Mouse (Mus musculus) adrenal gland, adult 2 months (tissue): ENCODE measurements around the gene Rabggta. TPM values are rescaled to one million over a fixed set of nuclear protein-coding genes. Genes with fewer than 3 reads are reported as not detected.

Experiments used
- DNase-seq: peaks from one replicate; pipeline ENCODE4 v3.0.0; 2021
- polyA plus RNA-seq: library from polyadenylated mRNA; depleted of rRNA; stranded (reverse); fragments of >200 nt; gene quantifications from 2 replicates; pipeline ENCODE4 v1.2.3, GENCODE M21; 2012
- total RNA-seq, 2 experiments: library from RNA; stranded (reverse); gene quantifications; 2 replicates each; pipeline ENCODE4 v1.2.3; 2021

Gene Rabggta
- total and polyA plus RNA-seq, 3 experiments = 20.2 to 44.7 (median 20.4) TPM

DNA sequence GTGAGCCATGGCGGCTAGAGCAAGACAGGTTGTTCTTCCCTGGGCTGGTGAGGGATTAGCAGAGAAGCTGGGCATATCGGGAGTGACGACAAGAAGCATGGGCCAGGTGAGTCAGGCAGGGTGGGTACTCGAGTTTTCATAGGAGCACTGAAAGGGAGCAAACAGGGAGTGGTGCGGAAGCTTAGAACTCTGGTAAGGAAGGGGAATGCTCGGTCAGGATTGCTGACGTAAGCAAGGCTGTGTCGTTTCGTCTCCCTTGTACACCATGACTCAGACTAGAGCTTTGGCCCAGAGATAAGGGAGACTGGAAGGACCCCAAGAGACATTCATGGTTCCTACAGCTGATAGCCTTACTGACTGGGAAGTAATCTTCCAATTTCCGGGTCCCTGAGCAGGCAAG lies 11.8 kb upstream of the Rabggta start:
- DNase-seq = no peak

DNA sequence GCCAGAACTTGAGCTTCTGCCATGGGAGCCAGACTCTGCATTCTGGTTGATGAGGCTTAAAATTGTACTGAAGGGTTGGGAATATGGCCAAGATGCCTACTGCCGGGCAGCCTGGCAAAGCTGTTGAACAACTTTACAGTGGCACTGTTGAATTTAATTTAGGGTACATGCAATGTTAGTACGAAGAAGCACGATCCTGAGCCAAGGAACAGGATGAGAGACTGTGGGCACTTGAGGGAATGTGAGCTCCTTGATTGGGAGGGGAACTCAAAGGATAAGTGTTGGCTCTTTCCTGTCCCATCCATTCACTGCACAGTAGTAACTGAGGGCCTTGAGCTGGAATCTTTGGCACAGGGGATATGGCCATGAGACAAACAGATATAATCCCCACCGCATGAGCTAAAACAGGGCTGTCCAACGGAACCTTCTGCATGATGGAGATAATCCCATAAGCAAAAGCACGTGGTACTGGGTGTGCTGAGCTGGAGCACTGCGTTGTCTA lies 8.5 kb upstream of the Rabggta start:
- no peak for DNase-seq

DNA sequence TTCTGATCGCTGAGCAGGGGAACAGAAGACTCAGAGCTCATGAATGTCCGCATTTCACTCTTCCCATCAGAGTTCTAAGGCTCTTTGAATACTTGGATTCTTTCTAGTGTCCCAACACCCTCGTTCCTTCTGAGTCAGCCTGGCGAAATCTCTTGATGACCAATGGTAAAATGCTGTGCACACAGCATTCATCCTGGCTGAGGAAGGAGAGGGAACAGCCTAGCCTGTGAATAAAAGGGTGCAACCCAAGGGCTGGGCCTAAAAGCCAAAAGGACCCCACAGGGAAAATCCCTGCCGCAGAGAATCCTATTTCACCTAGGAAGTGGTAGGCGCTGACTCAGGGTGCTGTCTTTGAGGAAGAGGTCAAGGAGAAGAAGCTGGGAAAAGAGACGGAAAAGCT lies 8.1 kb upstream of the Rabggta start:
- DNase-seq = no peak

DNA sequence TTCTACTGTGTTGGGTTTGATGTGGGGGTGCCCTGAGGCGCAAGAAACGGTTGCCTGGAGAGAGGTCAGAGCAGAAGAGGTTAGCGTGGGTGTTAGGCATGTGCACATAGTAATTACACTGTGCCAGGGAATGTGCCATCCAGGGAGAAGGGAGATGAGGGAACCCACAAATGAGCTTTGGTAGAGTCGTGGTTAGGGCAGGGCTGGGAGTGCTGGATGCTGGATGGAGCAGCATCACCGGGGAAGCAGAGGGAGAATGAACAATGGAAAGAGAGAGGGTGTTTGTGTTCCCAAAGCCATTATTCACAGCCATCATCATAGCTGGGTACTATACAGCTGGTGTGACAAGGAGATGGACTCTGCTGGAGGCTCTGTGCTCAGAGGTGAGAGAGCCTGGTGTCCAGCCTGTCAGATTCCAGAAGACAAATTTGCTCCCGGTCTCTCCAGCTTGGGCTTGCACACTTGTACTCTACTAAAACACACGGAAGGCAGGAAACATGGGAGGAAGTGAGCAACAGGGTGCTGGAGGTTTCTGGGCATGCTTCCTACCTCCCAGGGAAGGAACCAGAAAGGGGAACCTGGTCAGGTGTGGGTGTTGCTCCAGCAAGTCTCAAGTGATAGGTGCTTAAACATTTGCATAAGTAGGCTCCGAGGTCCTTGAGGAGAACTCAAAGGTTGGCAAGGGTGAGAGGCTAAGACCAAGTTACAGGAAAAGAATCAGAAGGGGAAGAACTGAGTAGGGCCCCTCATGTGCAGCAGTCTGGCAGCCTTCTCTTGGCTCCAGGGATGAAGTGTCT lies 6.0 kb upstream of the Rabggta start:
- no peak for DNase-seq

DNA sequence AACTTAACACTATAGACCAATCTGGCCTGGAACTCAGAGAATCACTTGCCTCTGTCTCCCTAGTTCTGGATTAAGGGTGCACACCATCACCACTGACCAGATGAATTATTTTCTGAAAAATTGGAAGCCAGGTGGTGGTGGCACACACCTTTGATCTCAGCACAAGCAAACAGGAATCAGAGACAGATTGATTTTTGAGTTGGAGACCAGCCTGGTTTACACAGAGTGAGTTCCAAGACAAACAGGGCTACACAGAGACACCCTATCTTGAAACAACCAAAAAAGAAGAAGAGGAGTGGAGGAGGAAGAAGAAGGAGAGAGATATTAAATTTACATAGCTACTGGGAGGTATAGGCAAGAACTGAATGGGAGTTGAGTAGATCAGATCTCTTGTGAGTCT lies 4.2 kb upstream of the Rabggta start:
- DNase-seq = no peak

DNA sequence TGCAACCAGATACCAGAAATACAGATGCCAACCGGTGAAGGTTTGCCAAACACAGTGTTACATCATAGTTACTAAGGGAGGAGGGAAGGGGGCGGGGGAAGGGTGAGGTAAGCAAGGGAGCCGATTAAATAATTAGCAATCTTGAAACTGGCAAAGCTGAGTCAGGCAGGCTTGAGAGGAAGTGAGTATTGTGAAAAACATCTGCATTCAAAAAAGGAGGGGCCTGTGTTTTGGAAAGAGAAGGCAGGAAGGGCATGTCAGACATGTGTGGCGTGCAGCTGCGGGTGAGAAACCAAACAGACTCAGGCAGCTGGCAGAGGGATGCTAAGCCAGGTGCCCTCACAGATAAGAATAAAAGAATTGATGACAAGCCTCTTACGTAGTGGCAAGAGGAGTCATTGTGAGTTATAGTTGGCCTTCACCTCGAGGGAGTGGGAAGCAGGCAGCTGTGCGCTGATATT lies 2.4 kb upstream of the Rabggta start:
- DNase-seq = peak; percentile 83

DNA sequence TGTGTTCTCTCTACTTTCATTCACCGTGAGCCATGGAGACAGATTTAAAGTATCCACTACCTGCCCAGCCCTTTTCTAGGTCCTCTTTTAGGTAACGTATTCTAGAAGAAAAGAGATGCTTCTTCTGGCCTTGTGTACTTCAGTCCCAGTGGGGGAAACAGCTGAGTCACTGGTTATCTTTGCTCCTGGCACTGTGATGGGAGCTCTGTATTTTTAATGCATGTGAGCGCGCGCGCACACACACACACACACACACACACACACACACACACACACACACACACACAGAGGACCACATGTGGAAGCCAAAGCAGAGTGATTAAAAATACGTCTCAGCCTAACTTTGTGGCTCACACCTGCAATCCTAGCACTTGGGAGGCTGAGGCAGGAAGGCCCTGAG lies 1.4 kb upstream of the Rabggta start:
- DNase-seq = no peak

DNA sequence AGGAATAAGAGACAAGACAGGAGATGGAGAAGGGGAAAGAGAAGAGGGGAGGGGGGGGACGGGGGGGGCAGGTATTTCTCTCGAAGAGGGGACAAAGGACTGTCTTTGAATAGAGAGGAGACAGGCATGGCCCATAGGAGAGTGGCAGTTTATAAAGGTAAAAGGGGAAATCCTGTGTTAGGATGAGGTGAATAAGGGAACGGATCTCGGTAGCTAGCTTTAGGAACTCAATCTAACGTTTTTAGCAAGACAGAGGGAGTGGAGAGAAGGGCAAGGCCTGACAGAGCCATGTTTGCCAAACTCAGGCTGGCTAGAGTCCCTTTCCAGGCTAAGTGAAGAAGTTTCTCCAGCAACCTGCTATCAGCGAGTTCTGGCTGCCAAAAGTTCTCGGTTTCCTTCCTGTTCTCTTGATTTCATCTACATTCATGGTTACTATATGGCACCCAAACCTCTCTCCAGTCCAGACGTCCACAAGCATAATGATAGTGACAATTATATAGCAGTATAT lies 429 bp upstream of the Rabggta start:
- DNase-seq = no peak

DNA sequence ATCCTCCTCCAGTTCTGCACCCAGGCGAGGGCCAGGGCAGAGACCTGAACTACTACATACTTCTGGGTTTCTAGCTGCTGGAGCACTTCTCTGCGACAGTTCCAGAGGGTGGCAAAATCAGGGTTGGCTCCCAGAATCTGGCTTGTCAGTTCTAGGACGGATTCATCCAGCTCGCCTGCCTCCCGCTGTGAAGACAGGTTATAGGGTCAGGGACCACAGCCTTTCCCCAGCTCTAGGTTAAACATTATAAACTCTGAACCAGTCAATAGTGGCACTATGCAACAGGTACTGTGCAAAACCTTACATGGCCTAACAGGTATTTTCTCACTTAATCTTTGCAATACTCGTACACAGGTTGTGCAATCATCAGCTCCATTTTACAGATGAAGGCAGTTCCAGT lies 987 bp downstream of the Rabggta start:
- DNase-seq = no peak

DNA sequence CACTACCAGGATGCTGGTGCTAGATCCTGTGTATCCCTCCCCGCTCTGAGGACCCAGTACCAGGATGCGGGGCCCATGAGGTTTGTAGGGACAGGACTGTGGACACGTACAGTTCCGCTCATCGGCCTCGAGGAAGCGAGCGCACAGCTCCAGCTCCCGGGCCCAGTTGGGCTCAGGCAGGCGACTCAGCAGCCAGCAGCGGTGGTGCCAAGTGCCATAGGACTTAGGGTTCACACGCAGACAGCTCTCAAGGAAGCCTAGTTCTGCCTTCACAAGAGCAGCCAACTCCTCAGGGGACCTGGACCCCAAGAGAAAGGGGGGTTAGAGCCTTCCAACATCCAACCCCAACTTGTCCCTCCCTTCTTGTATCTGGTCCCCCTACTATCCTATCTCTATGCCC lies 1.4 kb downstream of the Rabggta start:
- DNase-seq = no peak

DNA sequence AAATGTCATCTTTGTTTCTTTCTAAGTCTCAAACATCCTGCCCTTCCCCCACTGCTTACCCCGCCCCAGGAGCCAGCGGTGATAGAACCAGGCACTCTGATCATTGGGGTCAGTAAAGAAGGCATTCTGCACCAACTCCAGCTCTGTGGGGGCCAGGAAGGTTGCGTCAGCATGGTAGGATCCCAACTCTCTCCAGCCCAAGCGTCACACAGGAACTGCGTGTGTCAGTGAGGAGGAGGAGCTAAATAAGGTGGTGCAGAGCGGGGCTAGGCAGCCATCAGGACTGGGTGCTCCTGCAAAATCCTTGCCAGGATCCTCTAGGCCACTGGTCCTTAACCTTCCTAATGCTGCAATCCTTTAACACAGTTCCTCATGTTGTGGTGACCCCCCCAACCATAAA lies 2.3 kb downstream of the Rabggta start:
- no peak for DNase-seq

DNA sequence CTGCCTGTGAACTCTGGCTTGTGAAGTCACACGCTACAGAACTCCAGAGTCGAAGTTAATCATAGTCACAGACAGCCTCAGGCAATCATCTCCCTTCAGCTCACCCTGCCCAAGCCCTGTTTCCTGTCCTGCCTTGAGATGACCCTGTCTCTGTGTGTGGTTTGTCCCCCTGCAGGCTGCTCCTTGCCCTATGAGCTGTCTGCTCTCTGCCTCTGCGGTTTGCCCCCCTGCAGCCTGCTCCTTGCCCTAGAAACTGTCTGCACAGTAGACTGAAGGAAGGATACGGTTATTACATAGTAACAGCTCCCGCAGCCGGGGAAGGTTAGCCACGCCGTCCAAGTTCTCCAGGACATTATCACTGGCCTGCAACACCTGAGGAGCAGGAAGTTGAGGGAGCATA lies 5.2 kb downstream of the Rabggta start:
- DNase-seq = no peak

DNA sequence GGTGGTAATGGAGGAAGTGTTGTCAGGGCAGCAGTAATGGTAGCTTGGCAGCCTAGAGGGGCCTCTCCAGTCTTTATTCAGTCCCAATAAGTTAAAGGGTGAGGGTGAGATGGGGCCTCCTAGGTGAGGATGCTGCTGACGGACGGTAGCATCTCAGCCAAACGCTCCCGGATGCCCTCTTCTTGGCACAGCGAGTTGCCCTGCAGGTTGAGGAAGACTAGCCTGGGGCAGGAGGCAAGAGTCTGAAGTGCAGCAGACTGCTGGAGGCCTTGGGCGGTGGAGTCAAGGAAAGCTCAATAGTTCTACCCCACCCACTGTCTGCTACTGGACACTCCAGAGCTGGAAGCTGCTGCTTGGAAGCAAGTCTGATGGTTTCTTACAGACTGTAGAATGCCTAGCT lies 5.8 kb downstream of the Rabggta start:
- DNase-seq = no peak

DNA sequence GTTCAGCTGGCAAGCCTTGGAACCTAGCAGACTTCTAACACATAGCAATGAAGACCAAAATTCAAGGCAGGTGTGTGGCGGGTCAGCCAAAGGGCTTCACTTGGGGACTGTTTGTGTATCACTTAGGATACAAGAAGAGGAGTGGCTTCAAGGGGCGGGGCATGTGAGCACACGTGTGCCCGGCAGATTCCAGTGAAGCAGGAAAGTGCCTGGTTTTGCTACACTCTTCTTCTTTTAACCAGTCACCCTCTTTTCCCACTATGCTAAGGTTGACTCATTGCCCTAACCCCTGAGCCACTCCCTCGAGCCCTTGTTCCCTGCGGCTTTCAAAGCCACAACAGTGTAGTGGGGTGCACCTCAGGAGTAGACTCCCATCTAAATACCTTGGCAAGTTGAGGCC lies 7.2 kb downstream of the Rabggta start:
- no peak for DNase-seq

DNA sequence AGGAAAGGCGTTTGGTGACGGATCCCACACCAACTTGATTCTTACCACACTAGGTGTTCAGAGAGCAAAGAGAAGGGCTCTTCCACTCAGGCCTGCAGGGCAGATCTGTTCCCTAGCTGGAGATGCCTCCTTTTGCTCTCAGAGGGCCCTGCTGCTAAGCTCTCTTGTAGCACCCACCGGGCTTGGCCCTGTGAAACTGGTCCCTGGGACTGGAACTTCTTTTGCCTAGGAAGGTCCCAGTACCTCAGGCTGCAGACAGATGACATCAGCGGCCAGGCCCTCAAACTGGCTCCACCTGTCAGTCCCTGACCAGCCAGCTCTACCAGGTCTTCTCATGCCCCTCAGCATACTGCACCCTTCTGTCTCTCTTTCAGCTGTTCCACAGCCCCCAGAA lies 8.3 kb downstream of the Rabggta start, which contains the start of gene Tgm1:
Gene Tgm1, minus strand, starts transcription at position 198 of the 394 bp plus-strand sequence.
- no peak for DNase-seq

DNA sequence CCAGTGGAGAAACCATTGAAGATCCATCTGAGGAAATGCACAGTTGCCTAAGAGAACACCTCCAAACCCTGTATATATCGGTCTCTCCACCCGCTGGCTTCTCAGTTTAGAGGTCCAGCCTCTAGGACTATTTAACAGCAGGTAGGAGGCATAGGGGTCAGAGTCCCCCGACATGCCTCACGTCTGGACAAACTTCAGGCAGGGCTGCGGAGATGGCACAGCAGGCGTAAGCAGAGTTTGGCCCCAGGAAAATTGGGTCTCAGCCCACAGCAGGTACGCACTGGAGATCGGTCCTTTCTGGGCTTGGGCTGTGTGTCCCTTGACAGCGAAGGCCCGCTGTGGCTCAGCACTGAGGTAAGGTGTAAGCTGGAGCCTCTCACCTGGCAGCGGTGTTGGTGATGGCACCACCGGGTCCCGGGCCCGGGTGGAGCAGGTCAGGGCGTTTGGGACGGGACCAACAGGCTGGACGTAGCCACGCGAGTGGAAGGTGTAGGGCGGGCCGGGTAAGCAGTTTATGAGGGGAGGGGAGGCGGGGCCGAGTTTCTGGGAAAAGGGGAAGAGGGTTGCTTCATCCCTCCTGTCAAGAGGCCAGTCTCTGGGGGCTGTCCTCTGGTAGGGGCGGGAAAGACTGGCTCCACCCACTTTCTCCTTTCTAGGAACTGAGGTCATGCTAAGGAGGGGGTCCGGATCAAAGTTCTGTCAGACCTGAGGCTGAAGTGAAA lies 8.9 kb downstream of the Rabggta start:
- peak; percentile 56 for DNase-seq

DNA sequence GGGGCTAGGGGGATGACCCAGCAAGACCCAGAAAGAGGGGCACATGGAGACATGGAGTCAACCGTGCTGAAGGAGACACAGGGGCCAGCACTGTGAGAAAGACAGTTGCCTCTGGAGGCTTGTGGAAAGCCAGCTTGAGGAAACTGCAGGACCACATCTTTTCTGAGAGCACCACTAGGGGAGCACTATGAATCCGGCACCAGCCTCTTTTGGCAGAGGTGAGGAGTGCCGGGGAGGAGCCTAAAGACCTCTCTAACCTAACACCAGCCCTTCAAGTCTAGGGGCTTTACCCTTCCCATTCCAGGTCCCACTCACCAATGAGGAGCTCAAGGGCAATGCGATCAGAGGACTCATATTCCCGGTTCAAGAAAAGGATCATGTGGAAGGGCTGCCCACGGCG lies 10.3 kb downstream of the Rabggta start:
- no peak for DNase-seq

DNA sequence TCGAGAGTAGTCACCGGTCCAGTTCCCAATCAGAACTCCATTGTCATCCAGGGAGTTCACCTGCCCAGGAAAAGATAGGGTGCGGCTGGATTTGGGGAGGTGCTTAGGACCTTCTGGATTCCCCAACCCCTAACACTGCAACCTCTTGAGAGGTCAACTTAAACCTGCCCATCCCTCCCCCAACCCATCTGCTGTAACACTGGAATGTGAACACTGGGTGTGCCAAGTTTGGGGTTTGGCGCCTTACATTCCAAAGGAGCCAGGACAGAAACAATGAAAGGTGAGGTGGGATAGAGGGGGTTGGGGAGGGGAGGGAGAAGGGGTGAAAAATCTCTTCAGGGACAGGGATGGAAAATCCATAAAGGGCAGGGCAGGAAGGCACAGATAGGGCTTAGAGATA lies 12.6 kb downstream of the Rabggta start:
- no peak for DNase-seq

DNA sequence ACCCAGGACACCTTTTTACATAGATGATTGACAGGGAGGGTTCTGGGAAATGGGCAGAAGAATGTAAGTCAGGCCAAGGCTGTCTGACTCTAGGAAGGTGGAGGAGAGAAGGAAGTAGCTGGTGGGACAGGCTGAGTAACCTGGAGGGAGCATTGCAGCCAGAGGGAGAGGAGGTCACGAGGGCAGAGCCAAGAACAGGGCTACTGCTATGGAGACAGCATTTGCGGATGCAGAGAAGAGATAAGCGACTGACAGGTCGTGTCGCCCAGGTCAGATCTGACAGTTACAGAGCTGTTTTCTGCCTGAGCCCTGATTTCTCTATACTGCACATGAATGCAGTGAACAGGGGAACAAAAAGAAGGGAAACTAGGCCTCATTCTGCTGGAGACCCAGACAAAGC lies 14.7 kb downstream of the Rabggta start:
- no peak for DNase-seq

DNA sequence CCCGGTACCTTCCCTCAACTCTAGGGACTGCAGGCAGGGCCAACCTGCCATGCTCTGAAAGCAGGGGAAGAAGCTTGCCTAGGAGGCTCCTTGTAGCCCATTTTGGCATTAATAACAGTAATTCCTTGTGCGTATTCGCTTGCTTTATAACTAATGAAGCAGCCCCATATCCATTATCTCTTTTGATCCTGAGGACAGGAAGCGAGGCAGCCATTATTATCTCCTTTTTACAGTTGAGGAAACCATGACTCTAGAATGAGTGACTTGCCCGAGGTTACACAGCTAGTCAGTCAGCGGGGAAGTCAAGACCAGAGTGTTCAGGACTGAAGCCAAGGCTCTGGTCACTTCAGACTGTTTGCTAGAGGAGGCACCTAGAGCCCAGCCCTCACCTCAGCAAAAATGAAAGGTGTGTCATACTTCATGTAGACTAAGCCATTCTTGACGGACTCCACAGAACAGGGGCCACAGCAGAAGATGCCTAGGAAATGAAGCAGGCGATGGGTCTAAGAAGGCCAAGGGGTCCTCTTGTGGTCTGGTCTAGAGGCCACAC lies 15.9 kb downstream of the Rabggta start:
- DNase-seq = no peak

DNA sequence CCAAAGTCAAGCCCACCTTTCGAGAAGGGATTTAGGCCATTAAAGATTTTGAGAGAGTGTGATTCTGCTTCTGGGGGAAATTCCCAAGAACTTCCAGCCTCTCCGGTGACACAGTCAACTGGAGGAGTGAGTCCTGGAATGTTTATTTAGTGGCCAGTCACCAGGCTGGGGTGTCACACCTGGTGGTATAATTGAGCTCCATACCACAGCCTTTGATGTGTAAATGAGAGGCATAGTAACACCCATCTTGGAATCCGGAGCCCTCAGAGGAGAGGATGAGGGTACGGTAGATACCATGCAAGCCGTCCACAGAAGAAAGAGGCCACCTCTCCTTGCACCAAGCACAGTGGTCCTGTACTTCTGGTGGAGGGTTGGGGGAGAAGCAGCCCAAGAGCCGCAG lies 19.3 kb downstream of the Rabggta start:
- no peak for DNase-seq

DNA sequence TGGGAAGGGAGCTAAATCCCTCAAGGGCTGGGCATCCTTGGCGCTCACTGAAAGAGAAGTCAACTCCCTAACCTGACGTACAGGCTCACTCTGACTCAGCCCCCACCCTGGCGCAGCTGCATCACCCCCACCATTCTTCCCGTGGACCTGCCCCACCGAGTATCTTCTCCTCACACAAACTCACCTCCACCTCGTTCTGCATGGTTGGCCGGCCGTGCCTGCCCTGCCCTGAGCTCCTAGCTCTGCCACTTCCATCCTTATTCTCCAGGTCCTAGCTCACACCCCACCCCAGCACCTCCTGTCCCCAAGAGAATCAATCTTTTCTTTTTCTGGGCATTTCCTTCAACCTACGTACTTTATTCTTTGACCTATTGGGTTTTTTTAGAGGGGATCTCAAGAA lies 20.9 kb downstream of the Rabggta start:
- no peak for DNase-seq

DNA sequence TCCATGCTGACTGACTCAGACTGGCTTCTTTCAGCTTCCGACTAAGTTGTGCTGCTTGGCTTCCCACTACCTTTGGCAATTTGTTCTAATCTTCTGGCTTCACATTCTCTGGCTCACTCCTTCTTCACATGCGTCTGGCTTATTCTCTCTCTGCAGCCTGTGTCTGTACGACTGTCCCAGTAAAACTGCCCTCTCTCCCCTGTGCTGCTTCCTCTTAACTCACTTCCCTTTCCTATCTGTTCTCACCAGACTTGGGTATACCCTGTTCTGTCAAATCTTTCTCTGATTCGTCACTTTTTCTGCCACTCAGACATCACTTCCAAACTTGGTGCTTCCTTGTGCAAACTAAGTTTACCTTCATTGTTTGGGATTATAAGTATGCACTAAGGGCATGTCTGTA lies 24.8 kb downstream of the Rabggta start:
- DNase-seq = no peak
